Mouse (Mus musculus): ENCODE measurements around the gene Zdhhc3. TPM values are rescaled to one million over a fixed set of nuclear protein-coding genes. Genes with fewer than 3 reads are reported as not detected.
A peak's percentile ranks its signal among the peaks of the same experiment; 100 is the strongest.

Gene Zdhhc3
- total RNA-seq, 4 experiments from 2014 or later, result 39.8 to 46.0 (median 43.6) TPM

DNA sequence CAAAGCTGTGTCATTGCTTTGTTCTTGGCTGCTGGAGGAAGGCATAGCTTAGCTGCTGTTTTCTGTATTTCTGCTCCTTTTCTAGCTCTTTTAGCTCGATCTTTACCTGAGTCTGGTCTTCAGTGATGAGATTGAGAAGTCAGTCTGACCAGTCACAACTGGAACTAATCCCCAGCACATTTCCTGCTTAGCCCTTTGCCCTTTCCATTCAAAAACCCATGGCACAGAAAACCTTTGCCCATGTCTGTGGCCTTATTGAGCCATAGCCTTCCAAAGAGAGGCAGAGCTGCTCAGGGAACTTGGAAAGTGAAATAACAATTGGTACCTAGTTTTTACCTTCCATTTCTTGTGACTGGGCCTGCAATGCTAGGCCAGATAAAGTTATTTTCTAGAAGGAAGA lies 2.6 kb upstream of the Zdhhc3 start:
- DNase-seq (ENCODE audit: low spot score), result no peak

DNA sequence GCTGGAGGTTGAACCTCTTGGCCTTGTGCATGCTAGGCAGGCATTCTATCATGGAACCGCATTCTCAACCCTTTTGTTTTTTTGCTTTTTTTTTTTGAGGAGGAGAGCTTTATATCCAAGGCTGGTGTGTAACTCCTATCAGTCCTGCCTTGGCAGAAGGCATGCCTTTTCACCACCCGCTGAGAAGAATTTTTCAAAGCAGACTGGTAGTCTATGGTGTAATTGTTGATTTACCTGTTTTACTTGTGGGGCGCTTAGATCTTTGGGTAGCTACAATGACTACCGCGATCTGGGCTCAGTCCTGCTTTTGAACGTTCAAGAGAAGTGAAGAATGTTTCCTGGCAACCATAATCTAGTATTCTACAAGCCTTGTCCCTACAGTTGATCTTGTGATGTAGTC lies 926 bp upstream of the Zdhhc3 start:
- DNase-seq (ENCODE audit: low spot score), result no peak

DNA sequence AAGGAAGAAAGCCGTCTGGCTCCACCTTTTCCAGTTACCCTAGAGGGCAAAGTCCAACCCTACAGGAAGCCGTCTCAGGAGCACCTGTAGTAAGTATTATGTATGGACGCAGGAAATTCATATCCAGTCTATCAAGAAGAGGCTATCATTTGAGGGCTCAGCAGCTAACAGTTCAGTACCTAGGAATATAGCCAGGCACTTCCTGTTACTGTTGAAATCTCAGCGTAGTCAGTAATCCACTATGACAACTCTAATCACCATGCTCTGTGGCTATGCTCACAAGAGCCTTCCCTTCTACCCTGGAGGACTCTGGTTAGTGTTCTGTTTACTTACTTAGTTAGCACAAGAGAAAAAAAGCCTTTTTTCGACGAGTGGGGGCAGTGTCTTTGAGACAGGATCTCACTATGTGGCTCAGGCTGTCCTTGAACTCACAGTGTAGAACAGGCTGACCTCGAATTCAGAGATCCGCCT lies 1.2 kb downstream of the Zdhhc3 start:
- no peak for DNase-seq (ENCODE audit: low spot score)

DNA sequence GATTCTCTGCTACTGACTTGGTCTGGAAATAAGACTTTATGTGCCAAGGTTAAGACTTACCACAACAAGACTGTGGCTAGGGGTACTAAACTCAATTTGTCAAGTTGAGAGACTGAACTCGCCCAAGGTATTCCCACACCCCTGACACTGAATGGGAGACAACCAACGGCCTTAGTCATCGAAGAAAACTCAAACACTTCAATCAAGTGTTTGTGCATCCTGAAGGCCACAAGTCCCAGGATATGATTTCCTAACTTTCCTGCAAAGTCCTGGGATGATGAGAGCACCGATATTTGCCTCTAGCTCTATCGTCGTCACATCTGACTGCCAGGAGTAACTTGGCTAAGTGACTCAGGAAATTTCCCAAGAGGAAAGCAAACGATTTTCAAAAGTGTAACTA lies 3.8 kb downstream of the Zdhhc3 start:
- DNase-seq (ENCODE audit: low spot score), result no peak

DNA sequence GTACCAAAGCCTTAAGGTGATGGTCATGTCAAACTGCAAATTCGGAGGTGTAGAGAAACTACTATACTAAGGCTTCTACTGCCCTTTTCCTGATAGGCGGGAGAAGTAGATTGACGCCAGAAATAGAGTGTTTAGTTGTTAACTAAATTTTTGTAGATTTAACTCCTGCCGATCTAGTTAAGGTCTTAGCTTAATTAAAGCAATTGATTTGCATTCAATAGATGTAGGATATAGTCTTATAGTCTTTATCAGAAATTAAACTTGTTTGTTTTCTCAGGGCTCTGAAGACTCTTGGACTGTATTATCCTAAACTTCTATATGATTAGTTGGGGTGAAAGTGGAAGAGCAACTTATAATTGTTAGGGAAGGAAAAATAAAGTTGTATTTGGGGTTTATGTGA lies 5.8 kb downstream of the Zdhhc3 start:
- no peak for DNase-seq (ENCODE audit: low spot score)

GRCm38 (mm10) chr9:123104362-123104761 lies 8.6 kb downstream of the Zdhhc3 start:
- no peak for DNase-seq (ENCODE audit: low spot score)

DNA sequence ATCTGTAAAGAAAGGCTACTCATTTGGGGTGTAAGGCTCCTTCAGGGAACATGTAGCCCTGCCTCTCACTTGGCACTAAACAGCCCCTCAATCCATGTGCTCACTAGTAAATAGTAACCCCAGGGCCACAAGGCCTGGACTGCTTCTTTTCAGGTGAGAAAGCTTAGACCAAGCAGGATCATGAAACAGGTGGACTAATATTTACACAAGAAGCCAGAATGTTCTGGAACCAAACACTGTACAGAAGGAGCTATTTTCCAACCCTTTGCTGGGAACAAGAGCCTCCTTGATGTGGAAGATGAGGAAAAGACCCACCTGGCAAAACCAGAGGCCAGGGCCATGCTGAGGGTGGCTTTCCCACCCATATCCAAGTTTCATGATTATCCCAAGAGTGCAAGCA lies 9.6 kb downstream of the Zdhhc3 start:
- DNase-seq (ENCODE audit: low spot score), result no peak

DNA sequence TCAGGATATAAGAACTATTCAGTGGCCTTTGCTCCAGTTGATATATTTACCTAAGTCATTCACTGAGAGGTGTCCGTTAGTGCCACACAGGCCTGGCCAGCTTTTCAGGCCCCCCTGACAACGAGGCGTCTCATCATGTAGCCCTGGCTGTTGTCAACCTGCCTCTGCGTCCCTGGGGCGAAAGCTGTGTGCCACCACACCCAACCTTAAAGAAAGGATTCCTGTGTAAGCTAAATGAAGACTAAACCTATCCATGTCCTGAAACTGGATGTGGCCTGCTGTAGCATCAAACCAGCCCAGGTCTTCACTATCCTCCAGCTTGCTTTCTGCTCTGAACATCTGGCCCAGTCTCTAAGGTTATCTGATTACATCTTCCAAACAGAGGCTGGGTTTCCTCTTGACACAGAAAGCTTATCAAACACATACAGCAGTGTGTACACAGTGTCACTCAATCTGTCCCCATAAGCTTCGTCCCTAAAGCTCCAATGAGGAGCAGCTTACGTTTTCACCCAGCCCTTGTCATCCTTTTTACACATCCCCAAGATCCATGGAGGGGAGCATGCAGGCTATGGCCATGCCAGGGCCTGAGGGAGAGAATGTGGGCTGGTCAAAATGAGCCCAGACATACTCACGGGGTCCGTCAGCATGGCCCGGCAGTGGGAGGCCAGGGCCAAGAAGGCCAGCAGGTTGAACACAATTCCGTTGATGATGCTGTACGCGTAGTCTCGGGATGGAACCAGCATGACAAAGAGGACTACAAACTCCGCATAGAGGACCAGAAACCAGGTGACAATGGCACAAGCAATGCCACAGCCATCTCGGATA lies 13.2 kb downstream of the Zdhhc3 start:
- no peak for DNase-seq (ENCODE audit: low spot score)

DNA sequence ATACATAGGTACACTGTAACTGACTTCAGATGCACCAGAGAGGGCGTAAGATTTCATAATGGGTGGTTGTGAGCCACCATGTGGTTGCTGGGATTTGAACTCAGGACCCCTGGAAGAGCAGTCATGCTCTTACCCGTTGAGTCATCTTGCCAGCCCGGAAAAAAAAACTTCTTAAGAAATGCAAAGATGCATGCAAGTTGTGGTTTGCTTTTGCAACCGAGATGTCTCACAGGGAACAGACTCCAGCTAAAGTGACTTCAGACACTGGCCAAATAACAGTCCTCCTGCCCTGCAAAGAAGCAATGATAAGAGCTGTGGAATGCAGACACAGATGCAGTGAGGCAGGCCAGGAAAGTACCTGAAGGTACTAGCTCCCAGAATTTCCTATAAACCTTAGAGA lies 22.2 kb downstream of the Zdhhc3 start:
- no peak for DNase-seq (ENCODE audit: low spot score)

DNA sequence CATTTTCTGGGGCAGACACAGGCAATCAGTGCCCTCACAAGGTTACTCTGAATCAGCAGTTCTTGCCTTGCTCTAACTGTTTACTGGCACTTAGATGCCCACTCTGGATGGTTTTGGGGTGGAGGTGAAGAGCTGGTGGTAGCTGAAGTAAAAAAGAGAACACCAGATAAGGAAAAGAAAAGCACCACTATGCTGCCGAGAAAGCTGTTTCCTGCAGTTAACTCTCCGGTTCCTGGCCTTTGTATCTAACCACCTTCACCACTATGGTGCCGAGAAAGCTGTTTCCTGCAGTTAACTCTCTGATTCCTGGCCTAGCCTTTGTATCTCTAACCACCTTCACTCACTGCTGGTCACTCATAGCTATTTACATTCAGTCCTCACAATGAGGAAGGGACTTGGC lies 25.4 kb downstream of the Zdhhc3 start:
- no peak for DNase-seq (ENCODE audit: low spot score)

GRCm38 (mm10) chr9:123085373-123085772 lies 27.6 kb downstream of the Zdhhc3 start:
- no peak for DNase-seq (ENCODE audit: low spot score)

GRCm38 (mm10) chr9:123080796-123081195 lies 32.2 kb downstream of the Zdhhc3 start:
- no peak for DNase-seq (ENCODE audit: low spot score)

DNA sequence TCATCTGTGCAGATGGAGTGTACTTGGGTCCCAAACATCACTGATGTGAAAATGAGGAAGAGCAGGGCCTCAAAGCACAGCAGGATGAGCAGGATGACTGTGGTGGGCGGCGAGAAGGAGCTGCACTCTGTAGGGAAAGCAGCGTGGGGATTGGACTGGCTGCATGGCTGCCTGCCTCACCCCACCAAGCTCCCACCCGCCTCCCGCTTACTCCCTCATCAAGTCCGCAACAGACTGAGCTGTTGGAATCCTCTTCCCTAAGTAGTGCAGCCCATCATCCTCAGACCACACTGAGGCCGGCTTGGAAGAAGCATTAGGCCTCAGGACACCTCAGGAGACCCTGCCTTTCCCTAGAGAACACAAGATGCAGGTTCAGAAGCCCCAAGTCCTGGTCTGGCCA lies 32.6 kb downstream of the Zdhhc3 start:
- no peak for DNase-seq (ENCODE audit: low spot score)

- no peak for DNase-seq (ENCODE audit: low spot score)
Measured at GRCm38 (mm10) chr9:123079149-123079548, 33.9 kb downstream of the Zdhhc3 start.

DNA sequence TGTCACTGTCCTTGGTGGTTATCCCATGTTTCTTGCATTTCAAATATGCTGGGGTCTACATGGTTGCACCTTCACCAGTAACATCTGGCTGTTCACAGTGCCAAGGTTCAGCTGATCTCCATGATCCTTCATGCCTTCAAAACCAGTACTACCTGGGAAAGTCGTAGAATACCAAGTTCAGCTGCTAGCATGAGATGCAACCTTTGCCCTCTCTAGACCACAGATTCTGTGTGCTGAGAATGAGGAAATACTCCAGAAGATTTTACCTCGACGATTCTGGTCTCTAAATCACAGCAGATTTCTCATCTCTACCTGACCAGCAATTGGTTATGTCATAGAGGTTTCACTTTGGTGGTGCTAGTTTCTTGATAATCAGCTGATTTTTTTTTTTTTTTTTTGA lies 52.8 kb downstream of the Zdhhc3 start:
- no peak for DNase-seq (ENCODE audit: low spot score)

DNA sequence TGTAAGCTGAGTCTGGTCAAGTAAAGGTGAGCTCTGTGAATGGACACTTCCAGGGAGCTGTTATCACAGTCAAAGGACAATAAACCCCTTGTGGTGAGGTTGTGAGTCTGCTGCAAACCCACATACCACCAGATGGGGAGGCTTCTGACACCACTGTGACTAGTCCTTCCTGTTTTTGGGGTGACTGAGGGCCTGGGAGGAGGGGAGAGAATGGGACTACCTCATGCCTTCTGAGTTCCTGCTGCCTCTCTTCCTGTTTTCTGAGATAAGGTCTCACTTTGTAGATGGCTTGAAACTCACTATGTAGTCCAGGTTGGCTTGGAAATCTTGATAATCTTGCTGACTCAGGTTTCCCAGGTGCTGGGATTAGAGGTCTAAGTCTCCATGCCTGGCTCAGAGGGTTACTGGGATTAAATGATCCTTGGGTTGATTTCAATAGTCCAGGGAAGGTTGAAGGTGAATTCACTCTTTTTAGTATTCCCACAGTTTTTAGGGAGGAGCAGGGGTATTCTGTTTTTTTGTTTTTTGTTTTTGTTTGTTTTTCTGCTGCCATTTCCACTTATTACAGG lies 54.2 kb downstream of the Zdhhc3 start:
- no peak for DNase-seq (ENCODE audit: low spot score)

DNA sequence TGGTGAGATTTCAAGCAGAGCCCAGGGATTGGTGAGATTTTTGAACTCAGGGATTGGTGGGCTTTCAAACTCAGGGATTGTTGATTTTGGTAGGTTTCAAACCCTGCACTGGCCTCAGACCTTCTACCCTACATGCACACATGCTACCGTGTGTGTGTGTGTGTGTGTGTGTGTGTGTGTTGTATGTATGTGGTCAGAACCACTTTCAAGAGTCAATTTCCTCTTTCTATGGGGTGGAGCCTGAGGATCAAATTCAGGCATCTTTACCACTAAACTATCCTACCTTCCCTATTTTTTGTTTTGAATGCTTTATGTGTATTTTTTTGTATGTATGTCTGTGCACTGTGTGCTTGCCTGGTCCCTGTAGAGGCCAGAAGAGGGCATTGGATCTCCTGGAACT lies 65.3 kb downstream of the Zdhhc3 start:
- no peak for DNase-seq (ENCODE audit: low spot score)

DNA sequence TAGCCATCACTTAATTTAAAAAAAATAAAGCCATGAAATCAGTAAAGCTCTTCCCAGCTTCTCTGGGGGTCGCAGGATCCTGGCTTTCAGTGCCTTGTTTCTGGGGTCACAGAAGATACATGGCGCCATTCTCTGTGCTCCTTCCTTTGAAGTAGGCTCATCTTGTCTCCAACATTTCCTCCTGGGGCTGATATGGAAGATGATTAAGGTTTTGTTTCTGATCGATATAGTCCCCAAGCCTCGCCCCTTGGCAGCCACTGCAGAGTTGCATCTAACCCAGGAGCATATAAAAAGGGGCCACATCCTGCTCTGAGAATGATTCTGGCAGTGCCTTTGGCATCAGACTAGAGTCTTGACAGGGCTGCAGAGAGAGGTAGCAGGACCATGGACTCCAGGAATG lies 78.6 kb downstream of the Zdhhc3 start, which contains the start of gene Tgm4:
Gene Tgm4, plus strand, starts transcription at position 301 of the 400 bp plus-strand sequence.
- no peak for DNase-seq (ENCODE audit: low spot score)

DNA sequence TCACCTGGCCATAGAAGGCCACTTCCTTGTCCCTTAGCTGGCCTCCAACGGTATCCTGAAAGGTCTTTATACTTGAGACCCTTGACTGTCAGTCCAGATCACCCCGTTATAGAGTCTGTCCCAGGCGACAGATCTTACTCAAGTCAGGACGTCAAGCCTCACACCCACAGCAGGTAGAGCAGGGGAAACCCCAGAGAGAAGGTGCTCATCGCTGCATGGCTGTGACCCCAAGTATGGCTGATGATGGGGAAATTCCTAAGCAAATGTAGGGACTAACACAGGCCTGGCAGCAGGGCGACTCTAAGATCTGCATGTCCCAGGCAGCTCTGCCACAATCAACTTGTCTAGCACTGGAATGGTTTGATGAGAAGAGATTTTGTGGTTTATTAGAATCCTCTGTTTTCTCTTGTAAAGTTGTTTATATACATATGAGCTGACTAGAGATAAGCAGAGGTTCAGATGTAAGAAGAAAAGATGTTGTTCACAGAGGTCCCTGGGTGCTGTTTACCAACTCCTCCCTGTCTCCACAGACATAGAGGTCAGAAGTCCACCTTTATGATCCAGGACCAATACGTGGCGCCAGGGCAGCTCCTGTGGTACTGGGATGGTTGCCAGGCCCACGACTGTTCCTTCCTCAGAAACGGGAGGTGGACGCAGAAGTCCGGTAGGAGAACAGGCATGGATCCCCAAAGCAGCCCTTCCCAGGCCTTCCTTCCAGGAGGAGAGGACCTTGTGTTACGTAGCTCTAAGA lies 81.3 kb downstream of the Zdhhc3 start:
- DNase-seq (ENCODE audit: low spot score), result no peak

DNA sequence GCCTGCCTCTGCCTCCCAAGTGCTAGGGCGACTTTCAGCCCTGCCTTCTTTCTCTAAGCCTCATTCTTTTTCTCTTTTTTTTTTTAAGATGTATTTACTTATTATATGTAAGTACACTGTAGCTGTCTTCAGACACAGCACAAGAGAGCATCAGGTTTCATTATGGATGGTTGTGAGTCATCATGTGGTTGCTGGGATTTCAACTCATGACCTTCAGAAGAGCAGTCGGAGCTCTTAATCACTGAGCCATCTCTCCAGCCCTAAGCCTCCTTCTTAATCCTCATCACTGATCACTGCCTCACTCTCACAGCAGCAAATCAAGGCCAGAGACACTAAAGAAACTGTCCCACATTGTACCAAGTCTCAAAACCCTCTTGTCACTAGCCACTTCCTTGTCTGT lies 88.8 kb downstream of the Zdhhc3 start:
- DNase-seq (ENCODE audit: low spot score), result no peak

DNA sequence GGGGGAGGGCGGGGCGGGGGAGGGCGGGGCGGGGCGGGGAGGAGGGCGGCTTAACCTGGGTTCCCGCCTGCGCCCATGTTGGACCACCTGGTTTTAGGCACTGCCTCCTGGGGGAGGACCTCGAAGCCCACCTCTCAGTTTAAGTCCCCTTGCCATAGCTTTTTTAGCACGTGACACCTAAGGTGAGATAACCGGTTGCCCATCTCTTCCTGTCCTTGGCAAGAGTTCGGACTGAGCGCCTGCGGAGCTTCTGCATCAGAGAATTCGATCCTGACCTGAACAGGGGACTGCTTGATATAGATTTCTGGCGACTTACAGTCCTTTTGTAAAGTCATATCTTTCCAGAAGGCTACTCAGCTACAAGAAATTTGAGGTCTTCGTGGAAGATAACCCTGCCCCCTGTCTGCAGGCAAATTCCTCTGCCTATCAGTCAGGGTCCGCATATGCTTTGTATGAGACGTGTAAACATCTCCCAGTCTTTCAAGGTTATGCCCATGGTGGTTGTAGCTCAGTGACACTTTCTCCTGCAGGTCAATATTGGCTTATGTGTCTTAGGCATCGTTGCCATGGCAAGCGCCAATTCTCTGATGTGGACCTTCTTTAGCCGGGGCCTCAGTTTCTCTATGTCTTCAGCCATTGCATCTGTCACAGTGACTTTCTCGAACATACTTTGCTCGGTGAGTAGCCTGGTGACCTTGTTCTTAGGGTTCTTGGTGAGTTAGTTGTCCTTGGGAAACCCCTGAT lies 91.2 kb downstream of the Zdhhc3 start:
- peak; percentile 24 for DNase-seq (ENCODE audit: low spot score)

All from heart, adult 8-10 months (tissue).